Mouse (Mus musculus): ENCODE data around the gene Kif21a. TPM values are rescaled to one million over a fixed set of nuclear protein-coding genes. Genes with fewer than 3 reads are reported as not detected.

Gene Kif21a
- polyA plus RNA-seq, 1 experiment from 2014 or later: 55.7 TPM

DNA sequence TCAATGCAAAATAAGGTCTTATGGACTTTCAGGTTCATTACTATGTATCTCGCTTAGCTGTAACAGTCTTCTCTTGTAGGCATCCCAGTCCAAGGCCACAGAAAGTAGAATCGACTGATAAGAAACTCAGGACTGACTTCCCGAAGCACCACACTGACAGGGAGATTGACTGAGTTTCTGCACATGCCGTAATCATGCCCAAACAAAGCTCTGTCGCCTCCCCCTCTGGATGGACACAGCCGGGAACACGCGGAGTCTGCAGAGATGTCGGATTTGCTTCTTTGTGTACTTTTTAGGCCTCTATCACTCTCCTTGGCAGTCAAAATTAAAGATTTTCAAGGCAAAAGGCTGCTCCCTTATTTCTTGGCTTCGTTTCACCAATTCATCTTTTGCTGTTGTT lies 20.8 kb downstream of the Kif21a start:
- no peak for ATAC-seq (ENCODE audit: low read depth)
- no peaks in the 10 kb centered on the region for H3K9me3 ChIP-seq (ENCODE audit: control insufficient read depth, low read length)
- no peaks in the 10 kb centered on the region for H3K27me3 ChIP-seq (ENCODE audit: control insufficient read depth, insufficient read depth, low read length)
- no peaks in the 10 kb centered on the region for H3K4me1 ChIP-seq (ENCODE audit: control insufficient read depth, insufficient read depth, low read length)
- H3K9ac ChIP-seq (replicated peaks; ENCODE audit: low read depth, low read length): no peak overlapping the region
- no peak overlapping the region for H3K4me2 ChIP-seq (ENCODE audit: low read depth, low read length)
- 80% methylated on average over 10 of the region's 10 CpGs for WGBS
- H3K4me3 ChIP-seq (ENCODE audit: low read depth, low read length): no peak overlapping the region
- H3K27ac ChIP-seq (ENCODE audit: low read depth, low read length): peak overlapping the region; percentile 44
- no peaks in the 10 kb centered on the region for H3K36me3 ChIP-seq (ENCODE audit: control insufficient read depth, insufficient read depth, low read length)

DNA sequence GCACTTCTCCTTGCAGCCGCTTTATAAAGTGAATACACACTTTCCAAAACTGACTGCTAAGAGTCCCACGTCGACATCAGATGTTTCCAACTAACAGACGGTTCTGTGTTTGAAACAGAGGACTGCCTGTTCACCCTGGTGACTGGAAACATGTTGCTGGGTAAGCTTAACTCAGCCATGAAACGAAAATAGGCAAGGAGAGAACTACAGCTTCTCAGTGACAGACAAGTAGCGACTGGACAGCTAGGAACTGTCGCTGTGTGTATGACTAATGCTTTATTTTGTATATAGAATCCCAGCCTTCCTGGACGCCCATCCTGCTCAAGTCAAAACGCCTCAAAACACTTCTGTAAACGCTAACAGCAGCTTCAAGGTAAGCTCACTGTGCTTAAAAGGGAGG lies 21.3 kb downstream of the Kif21a start:
- no peaks in the 10 kb centered on the region for H3K9me3 ChIP-seq (ENCODE audit: control insufficient read depth, low read length)
- no peak overlapping the region for H3K4me2 ChIP-seq (ENCODE audit: low read depth, low read length)
- no peak overlapping the region for H3K4me3 ChIP-seq (ENCODE audit: low read depth, low read length)
- WGBS: 68% methylated on average over 10 of the region's 10 CpGs
- no peaks in the 10 kb centered on the region for H3K27me3 ChIP-seq (ENCODE audit: control insufficient read depth, insufficient read depth, low read length)
- H3K36me3 ChIP-seq (ENCODE audit: control insufficient read depth, insufficient read depth, low read length): no peaks in the 10 kb centered on the region
- no peak for ATAC-seq (ENCODE audit: low read depth)
- H3K27ac ChIP-seq (ENCODE audit: low read depth, low read length): peak overlapping the region; percentile 44
- H3K4me1 ChIP-seq (ENCODE audit: control insufficient read depth, insufficient read depth, low read length): no peaks in the 10 kb centered on the region
- H3K9ac ChIP-seq (replicated peaks; ENCODE audit: low read depth, low read length): no peak overlapping the region

DNA sequence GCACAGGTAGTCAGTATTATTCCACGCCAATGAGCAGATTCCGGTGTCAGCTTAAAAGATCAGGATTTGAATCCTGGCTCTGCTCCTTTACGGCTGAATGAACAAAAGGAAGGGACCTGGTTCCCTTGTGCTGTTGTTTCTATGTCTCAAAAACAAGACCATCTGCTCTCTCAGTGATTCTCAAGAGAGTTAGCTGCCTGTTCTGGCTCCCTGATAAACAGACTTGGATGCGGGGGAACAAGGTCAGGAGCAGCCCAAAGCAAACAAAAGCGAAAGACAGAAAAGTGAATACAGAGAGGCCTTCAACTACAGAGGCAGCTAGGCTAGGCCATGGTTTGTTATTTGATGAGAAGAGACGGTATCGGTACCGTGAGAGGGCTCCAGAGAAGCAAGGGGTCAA lies 27.5 kb downstream of the Kif21a start:
- H3K4me1 ChIP-seq (ENCODE audit: control insufficient read depth, insufficient read depth, low read length): peaks cover 10% of the 10 kb centered on the region; the same call in 1 of the 2 replicates
- no peak overlapping the region for H3K27ac ChIP-seq (ENCODE audit: low read depth, low read length)
- H3K9ac ChIP-seq (replicated peaks; ENCODE audit: low read depth, low read length): no peak overlapping the region
- no peaks in the 10 kb centered on the region for H3K9me3 ChIP-seq (ENCODE audit: control insufficient read depth, low read length)
- no peaks in the 10 kb centered on the region for H3K36me3 ChIP-seq (ENCODE audit: control insufficient read depth, insufficient read depth, low read length)
- WGBS: 72% methylated on average over 8 of the region's 8 CpGs
- no peak for ATAC-seq (ENCODE audit: low read depth)
- H3K4me2 ChIP-seq (ENCODE audit: low read depth, low read length): no peak overlapping the region
- H3K27me3 ChIP-seq (ENCODE audit: control insufficient read depth, insufficient read depth, low read length): no peaks in the 10 kb centered on the region
- no peak overlapping the region for H3K4me3 ChIP-seq (ENCODE audit: low read depth, low read length)

DNA sequence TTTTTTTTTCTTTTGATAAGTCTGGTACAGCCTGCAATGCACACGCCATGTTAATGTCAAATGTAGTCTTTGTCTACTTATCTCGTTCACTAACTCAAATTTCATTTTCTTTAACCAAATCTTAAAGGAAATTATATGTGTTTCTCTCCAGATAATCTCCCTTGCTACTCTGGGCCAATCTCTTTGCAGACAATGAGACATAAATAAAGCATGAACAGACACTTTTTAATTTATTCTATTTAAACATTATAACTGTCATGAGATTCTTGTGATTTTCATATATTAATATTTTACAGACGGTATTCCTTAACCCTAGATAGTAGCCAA lies 30.9 kb downstream of the Kif21a start:
- WGBS: 16% methylated on average over 3 of the region's 3 CpGs
- ATAC-seq (ENCODE audit: low read depth): no peak
- Histone ChIP-seq H3K9ac (replicated peaks; ENCODE audit: low read depth, low read length) (no peak overlapping the region), H3K4me2 (ENCODE audit: low read depth, low read length) (no peak overlapping the region), H3K27me3 (ENCODE audit: control insufficient read depth, insufficient read depth, low read length) (no peaks in the 10 kb centered on the region), H3K9me3 (ENCODE audit: control insufficient read depth, low read length) (no peaks in the 10 kb centered on the region), H3K36me3 (ENCODE audit: control insufficient read depth, insufficient read depth, low read length) (no peaks in the 10 kb centered on the region), H3K4me1 (ENCODE audit: control insufficient read depth, insufficient read depth, low read length) (peaks cover 24% of the 10 kb centered on the region; the same call in 1 of the 2 replicates), H3K27ac (ENCODE audit: low read depth, low read length) (peak overlapping the region; percentile 91), H3K4me3 (ENCODE audit: low read depth, low read length) (no peak overlapping the region)

DNA sequence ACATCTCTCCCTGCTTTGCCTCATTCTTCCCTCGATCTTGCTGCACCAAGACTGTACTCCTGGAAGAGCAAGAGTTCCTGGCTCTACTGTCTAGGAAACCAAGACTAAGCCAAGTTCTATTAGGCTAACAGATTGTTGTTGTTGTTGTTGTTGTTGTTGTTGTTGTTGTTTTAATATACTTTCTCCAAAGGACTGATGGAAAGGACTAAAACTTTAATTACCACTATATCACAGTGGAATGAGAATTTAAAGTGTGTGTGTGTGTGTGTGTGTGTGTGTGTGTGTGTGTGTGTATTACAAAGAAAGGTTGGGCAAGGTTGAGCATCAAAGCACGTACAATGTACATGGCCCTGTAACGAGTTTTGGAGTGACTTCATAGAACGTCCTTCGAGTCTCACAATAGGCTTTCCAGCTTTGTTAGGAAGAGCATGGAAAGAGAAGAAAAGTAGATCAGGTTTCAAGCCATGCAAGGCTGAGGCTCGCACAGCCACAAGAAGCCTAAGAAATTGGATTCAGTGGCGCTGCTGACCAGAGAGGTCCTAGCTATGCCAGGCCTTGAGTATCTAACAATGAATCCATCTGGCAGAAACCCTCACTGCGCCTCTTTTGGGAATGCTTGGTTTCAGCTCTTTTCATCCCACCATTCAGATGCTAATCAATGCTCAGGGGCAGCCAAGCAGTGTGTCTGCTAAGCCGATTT lies 31.4 kb downstream of the Kif21a start:
- Histone ChIP-seq H3K4me2 (ENCODE audit: low read depth, low read length) (peak overlapping the region; percentile 55; the same call in 1 of the 2 replicates), H3K9ac (replicated peaks; ENCODE audit: low read depth, low read length) (no peak overlapping the region), H3K27me3 (ENCODE audit: control insufficient read depth, insufficient read depth, low read length) (no peaks in the 10 kb centered on the region), H3K9me3 (ENCODE audit: control insufficient read depth, low read length) (no peaks in the 10 kb centered on the region), H3K36me3 (ENCODE audit: control insufficient read depth, insufficient read depth, low read length) (no peaks in the 10 kb centered on the region), H3K4me3 (ENCODE audit: low read depth, low read length) (no peak overlapping the region), H3K27ac (ENCODE audit: low read depth, low read length) (peak overlapping the region; percentile 91), H3K4me1 (ENCODE audit: control insufficient read depth, insufficient read depth, low read length) (peaks cover 24% of the 10 kb centered on the region; the same call in 1 of the 2 replicates)
- peak; percentile 63 for ATAC-seq (ENCODE audit: low read depth)
- WGBS: 8% methylated on average over 9 of the region's 9 CpGs

DNA sequence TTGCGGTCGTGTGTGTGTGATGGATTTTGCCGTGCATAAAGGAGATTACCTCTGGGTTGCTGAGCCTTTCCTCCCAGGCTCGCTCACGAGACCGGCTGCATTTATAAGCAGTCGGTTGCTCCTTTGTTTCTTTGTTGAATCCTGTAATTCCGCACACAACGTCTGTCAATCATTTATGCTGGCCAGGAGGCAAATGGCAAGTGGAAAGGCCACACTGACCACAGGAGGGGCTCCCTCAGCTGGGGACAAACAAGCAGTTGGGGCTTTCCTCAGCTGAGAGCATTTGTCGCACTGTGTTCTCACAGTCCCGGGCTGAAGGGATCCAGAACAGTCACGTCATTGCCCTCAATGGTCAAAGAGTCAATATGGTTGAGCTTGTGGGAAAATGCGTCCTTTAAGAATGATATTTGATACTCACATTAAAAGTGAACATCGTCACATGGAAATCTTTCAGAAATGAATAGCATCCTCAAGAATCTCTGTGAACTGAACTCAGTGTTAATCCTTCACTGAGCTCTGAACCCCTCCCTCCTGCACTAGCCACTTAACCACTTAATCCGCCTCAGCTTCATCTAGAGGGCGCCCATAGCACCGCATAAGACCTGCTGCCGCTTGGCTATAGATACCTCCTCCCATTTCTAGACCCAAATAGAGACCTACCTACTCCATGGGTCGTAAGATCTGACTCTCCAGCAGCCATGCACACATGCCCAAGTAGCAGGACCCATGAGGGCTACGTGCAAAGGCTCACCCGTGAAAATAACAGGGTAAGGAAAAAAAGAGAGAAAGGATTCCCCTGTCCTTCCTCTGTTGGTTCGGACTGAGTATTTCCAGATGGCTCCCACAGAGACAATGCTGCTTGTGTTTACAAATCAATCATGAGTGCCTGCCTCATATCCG lies 32.2 kb downstream of the Kif21a start:
- Histone ChIP-seq H3K27ac (ENCODE audit: low read depth, low read length) (peak overlapping the region; percentile 91), H3K9me3 (ENCODE audit: control insufficient read depth, low read length) (no peaks in the 10 kb centered on the region), H3K4me3 (ENCODE audit: low read depth, low read length) (peak overlapping the region; percentile 25), H3K9ac (replicated peaks; ENCODE audit: low read depth, low read length) (peak overlapping the region; percentile 62), H3K4me2 (ENCODE audit: low read depth, low read length) (peak overlapping the region; percentile 55), H3K4me1 (ENCODE audit: control insufficient read depth, insufficient read depth, low read length) (peaks cover 28% of the 10 kb centered on the region; the same call in 1 of the 2 replicates), H3K36me3 (ENCODE audit: control insufficient read depth, insufficient read depth, low read length) (no peaks in the 10 kb centered on the region), H3K27me3 (ENCODE audit: control insufficient read depth, insufficient read depth, low read length) (no peaks in the 10 kb centered on the region)
- ATAC-seq (ENCODE audit: low read depth): peak; percentile 58
- 22% methylated on average over 23 of the region's 23 CpGs for WGBS

DNA sequence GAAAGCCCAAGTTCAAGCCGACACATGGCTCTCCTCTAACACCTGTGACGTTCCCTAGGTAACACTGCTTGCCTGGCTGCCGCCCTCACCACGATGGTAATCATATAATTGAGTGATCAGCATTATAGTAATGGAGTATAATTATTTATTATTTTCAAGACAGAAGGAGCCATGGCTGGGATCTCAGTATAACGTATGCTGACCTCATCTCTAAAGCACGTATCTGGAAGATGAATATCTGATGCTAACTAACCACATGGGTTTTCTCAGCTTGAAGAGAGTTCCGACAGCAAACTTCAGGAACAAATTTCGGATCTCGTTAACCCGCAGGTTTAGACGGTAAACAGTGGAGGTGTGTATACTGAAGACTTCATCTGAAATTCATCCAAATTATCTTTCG lies 33.4 kb downstream of the Kif21a start:
- Histone ChIP-seq H3K27ac (ENCODE audit: low read depth, low read length) (no peak overlapping the region), H3K4me3 (ENCODE audit: low read depth, low read length) (no peak overlapping the region), H3K9me3 (ENCODE audit: control insufficient read depth, low read length) (no peaks in the 10 kb centered on the region), H3K4me1 (ENCODE audit: control insufficient read depth, insufficient read depth, low read length) (peaks cover 28% of the 10 kb centered on the region; the same call in 1 of the 2 replicates), H3K9ac (replicated peaks; ENCODE audit: low read depth, low read length) (no peak overlapping the region), H3K4me2 (ENCODE audit: low read depth, low read length) (no peak overlapping the region), H3K27me3 (ENCODE audit: control insufficient read depth, insufficient read depth, low read length) (no peaks in the 10 kb centered on the region), H3K36me3 (ENCODE audit: control insufficient read depth, insufficient read depth, low read length) (no peaks in the 10 kb centered on the region)
- WGBS: 60% methylated on average over 12 of the region's 12 CpGs
- no peak for ATAC-seq (ENCODE audit: low read depth)

DNA sequence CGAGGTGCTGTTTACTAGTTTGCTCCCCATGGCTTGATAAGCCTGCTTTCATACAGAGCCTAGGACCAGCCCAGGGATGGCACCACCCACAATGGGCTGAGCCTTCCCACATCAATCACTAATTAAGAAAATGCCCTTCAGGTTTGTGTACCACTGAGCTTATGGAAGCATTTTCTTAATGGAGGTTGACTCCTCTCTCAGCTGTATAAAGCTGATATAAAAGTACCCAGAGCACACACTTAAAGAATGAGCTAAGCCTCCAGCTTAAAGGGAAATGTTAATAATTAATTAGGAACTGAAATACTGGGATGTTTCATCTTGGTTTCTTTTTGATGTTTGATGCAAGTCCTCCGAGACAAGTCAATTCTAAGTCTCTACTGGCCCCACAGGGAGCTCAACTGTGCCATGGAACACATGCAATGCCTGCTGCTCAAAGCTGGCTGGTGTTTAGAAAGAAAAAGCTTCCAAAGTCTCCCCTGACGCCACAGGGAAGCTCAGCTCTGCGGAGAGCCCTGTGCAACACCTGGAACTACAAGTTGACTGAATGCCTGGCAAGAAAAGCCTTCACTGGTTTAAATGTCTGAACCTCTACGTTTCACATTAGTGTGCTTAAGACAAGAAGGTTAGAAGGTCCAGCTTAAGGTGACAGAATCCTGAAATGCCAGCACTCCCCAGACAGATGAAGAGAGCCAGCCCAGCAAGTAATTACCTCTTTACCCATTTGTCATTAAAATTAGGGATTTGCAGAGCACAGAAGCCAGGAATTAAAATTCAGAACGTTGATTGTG lies 36.8 kb downstream of the Kif21a start:
- no peak overlapping the region for H3K4me3 ChIP-seq (ENCODE audit: low read depth, low read length)
- no peaks in the 10 kb centered on the region for H3K9me3 ChIP-seq (ENCODE audit: control insufficient read depth, low read length)
- H3K36me3 ChIP-seq (ENCODE audit: control insufficient read depth, insufficient read depth, low read length): no peaks in the 10 kb centered on the region
- no peak overlapping the region for H3K9ac ChIP-seq (replicated peaks; ENCODE audit: low read depth, low read length)
- peak overlapping the region; percentile 35; the same call in 1 of the 2 replicates for H3K27ac ChIP-seq (ENCODE audit: low read depth, low read length)
- WGBS: 20% methylated on average over 6 of the region's 6 CpGs
- peaks cover 23% of the 10 kb centered on the region; the same call in 1 of the 2 replicates for H3K4me1 ChIP-seq (ENCODE audit: control insufficient read depth, insufficient read depth, low read length)
- H3K4me2 ChIP-seq (ENCODE audit: low read depth, low read length): no peak overlapping the region
- no peak for ATAC-seq (ENCODE audit: low read depth)
- H3K27me3 ChIP-seq (ENCODE audit: control insufficient read depth, insufficient read depth, low read length): no peaks in the 10 kb centered on the region
